Mouse (Mus musculus) gastrocnemius, adult 18-20 months (tissue): ENCODE data around the gene Ckap2l. TPM values are rescaled to one million over a fixed set of nuclear protein-coding genes. Genes with fewer than 3 reads are reported as not detected.

ENCODE experiments used
- DNase-seq: peaks from one replicate; pipeline ENCODE4 v3.0.0; 2021; ENCODE audit warnings: low spot score
- total RNA-seq, 2 experiments: library from RNA; stranded (reverse); gene quantifications; 2 replicates each; pipeline ENCODE4 v1.2.3; 2021

Ckap2l gene
- total RNA-seq, 2 experiments from 2014 or later = not detected

GRCm38 (mm10) chr2:129236526-129236925 is 60.5 kb downstream of the Ckap2l start:
- DNase-seq = no peak

DNA sequence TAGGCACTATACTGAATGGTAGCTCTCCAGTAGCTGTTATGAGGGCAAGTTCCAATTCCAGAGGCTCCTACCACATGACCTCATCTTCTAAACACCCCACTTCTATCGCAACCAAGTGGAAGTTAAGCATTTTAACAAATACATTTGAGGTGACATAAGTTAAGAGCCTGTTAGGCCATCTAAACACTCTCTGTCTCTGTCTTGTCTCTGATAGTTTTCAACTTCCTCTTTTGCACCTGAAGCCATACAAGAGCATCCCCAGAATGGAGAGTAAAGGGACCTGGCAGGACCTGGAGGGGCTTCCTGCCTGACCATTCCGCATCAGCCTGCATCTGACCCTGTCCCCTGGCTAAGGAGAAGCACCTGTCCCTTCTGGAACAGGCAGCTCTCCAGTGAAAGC is 62.3 kb downstream of the Ckap2l start:
- no peak for DNase-seq

DNA sequence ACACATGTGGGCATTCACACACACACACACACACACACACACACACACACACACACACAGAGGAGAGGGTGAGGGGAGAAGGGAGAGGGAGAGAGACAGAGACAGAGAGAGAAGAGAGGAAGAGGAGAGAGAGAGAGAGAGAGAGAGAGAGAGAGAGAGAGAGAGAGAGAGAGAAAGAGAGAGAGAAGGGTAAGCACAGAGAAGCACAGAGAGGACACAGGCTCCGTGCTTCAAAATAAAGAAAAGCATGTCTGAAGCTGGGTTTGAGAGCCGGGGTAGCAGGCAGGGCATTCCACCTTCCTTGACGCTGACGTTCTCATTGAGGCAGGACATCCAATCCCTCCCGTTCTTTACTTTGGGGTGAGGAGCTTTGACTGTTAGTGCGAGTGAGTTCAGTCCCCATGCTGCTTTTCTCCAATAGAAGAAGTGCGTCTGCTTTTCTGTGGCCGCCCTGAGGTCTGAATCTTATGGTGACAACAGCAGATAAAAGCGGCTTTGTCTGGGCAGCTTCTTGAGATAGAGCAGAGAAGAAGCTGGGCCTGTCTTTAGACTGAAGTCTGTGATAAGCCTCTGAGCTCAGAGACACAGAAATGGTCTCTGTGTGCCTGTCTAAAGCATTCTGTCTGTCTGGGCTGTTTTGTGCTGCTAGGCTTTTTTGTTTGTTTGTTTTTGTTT is 63.1 kb downstream of the Ckap2l start:
- no peak for DNase-seq

GRCm38 (mm10) chr2:129233218-129233617 is 63.8 kb downstream of the Ckap2l start:
- DNase-seq = no peak

GRCm38 (mm10) chr2:129232484-129232883 is 64.5 kb downstream of the Ckap2l start:
- no peak for DNase-seq

- no peak for DNase-seq
Observed at GRCm38 (mm10) chr2:129232023-129232422, 65.0 kb downstream of the Ckap2l start.

DNA sequence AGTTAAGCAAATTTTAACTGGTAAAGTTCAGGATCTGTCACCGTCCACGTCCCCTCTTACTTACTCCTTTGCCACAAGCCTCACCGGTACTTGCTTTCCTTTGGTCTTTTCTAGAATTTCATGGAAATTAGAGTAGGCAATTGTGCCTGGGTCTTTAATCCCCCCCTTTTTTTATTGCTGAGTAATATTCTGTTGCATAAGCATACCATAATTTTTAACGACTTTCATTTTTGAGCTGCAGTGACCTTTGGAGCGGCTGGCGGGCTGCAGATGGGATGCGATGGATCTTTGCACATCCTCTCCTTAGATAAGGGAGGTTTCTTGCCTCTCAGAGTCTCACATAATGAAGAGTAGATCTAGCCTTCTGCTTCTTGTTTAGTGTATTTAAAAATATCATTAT is 67.7 kb downstream of the Ckap2l start:
- DNase-seq = no peak

DNA sequence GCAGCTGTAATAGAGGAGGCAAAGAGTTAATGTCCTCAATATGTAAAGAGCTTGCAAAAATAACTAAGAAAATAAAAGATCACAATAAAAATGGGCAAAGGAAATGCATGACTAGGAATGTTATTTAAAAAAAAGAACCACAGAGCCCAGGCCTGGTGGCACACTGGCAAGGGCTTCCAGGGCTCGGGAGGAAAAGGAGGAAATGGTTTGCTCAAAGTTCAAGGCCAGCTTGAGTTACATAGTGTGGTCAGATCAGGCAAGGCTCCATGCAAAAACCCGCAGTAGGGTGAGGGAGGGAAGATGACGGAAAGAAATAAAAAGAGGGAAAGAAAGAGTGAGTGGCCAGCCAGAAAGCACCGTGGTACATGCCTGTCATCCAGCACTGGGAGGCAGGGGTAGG is 68.4 kb downstream of the Ckap2l start:
- DNase-seq = no peak

DNA sequence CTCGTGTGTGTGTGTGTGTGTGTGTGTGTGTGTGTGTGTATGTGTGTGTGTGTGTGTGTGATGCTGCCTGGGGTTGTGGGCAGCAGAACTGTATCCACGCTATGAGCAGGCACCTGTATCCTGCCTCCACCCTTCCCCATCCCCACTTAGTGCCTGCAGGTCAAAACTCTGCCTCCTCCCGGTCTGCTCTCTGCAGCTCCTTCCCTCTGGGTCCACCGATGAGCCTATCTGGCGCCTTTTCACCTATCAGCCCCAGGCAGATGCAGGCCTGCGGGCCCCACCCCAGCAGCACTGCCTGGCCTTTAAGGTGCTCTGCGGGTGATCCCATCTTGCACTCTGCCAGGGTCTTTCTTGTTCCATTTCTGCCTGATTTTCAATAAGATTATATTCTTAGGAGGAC is 69.3 kb downstream of the Ckap2l start:
- no peak for DNase-seq

GRCm38 (mm10) chr2:129227011-129227529 is 69.9 kb downstream of the Ckap2l start:
- no peak for DNase-seq

DNA sequence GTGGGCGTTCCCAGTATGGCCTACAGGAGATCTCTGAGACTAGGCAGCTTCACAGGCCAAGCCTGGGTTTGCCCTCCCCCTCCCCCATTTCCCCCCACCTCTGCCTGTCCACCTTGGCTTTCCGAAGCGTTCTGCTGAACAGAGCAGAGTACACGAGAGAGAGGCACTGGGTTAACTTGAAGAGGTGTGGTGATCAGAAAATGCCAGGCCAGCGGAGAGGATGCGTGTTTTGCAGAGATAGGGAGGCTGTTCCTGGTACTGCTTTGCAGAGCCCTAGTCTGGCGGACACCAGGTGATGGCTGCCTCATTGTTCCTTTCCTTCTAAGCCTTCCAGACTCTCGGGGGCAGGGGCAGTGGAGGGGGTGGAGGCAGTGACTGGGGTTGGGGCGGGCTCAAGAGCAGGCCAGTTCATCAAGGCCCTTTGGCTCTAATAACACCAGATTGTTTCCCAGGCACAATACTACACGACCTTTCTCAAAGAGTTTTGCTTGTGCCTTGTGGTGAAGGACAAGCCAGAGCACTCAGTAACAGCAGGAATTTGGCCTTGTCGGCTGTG is 70.6 kb downstream of the Ckap2l start:
- no peak for DNase-seq

DNA sequence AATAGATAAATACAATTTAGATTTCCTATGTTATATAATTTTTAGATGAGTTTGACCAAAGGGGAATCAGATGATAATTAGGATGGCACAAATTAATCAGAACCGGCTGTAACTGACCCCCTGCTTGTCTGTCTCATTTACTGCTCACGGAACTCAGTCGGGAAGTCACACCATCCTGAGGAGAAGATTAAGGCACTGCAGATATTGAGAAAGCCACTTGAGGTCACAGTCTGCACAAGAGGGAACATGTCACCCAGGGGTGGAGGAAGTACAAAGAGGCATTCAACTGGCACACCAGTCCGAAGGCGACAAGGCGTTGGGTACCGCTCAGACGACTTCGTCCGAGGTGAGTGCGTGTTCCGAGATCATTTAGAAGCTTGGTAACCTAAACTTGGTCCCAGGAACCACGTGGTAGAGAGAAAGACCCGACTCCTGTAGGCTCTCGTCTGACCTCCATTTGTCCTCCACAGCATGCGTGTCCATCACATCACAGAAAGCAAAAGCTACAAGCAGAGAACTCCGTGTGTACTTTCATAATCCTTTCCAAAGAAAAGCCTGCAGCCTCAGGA is 71.7 kb downstream of the Ckap2l start:
- DNase-seq = no peak

- no peak for DNase-seq
Observed at GRCm38 (mm10) chr2:129224178-129224577, 72.8 kb downstream of the Ckap2l start.

GRCm38 (mm10) chr2:129221097-129221632 is 75.8 kb downstream of the Ckap2l start:
- no peak for DNase-seq

DNA sequence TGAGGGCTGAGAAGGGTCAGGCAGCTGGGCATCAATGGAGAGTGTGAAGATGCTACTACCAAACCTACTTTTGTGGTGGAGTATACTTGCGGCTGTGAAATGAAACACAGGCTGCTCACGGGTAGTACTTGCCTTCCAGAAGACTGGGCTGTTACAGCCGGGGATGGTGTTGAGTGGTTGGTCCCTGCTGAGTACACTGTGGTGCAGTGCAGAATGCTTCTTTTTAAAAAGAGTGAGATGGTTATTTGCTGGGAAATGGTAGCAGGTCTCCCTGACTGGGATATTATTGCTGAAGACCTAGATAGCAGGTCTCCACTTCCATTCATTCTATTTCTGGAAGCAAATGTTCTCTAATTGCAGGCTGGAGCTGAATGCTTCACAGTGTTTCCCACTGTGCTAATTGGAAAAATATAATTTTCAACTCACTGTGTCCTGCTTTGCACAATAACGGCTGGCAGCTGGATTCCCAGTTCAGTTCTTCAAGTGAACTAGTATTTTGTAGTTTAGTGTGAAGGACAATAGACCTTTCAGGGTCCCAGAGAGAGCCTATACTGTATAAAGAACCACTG is 78.4 kb downstream of the Ckap2l start:
- no peak for DNase-seq

Other genes starting within 250 kb of the Ckap2l start
- not detected for gene Vinac1, start 249.0 kb downstream of the Ckap2l start, total RNA-seq
- 1 to 10 TPM; 6.1 to 8.6 TPM for gene Ttl, start 231.3 kb downstream of the Ckap2l start, total RNA-seq
- gene Polr1b, start 196.2 kb downstream of the Ckap2l start, total RNA-seq = 10 to 100 TPM in 1 of 2 experiments, 1 to 10 TPM in 1; 9.9 to 10.3 TPM
- 10 to 100 TPM in 1 of 2 experiments, 1 to 10 TPM in 1; 7.1 to 12.5 TPM for gene Chchd5, start 167.5 kb downstream of the Ckap2l start, total RNA-seq
- gene Slc20a1, start 98.4 kb downstream of the Ckap2l start, total RNA-seq = 10 to 100 TPM; 11.3 to 21.8 TPM
- gene Il1a, start 12.8 kb upstream of the Ckap2l start, total RNA-seq = not detected
- gene Il1b, start 73.9 kb upstream of the Ckap2l start, total RNA-seq = not detected
- not detected for gene F830045P16Rik, start 239.4 kb upstream of the Ckap2l start, total RNA-seq